Mouse (Mus musculus) cortical plate, adult 2 months (tissue): ENCODE measurements around the gene Ppm1n.

Experiments used
- CTCF ChIP-seq: fragments of 200-500 bp; IDR thresholded peaks from 2 replicates; pipeline ENCODE4 v1.5.1; 2011; ENCODE audit warnings: mild to moderate bottlenecking, control low read depth, low read length; ENCODE audit not compliant: insufficient read depth; ENCODE audit errors: extremely low read depth
- POLR2A ChIP-seq: fragments of 200-500 bp; IDR thresholded peaks from 2 replicates; pipeline ENCODE4 v1.6.1; 2011; ENCODE audit warnings: mild to moderate bottlenecking, low read length, control low read depth; ENCODE audit not compliant: insufficient read depth; ENCODE audit errors: extremely low read depth

DNA sequence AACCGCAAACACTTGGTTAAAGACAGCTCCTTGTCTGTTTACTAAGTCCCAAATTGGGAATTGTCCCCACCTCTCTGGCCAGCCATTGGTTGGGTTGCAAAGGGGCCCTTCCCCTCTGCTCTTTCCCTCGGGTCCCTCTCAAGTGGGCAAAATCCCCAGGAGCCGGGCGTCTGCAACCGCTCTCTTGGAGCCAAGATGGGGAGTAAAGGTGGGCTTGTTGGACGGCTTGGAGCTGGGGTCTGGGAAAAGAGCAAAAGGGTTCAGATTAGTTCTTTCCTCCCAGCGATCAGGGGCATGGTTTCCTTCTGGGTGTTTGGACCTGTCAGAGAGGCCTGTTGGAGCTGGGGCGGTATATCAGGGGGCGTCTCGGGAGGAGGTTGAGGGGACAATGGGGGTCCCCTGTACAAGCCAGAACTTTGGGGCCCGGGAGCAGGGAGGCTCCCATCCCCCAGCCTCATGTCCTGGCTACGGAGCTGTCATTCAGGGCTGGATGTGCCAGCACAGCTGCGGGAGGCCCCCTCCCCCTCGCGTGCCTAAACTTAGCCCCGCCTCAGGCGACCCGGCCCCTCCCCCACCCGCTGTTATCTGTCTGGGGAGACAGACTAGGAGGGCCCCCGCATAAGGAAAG, 11.2 kb upstream of the Ppm1n start:
- TF ChIP-seq CTCF (no peak), POLR2A (no peak)
